Mouse (Mus musculus): ENCODE data around the gene Gm3095. TPM values are rescaled to one million over a fixed set of nuclear protein-coding genes. Genes with fewer than 3 reads are reported as not detected.
"Not testable (repeated sequence)": the region's sequence is repeated elsewhere in the genome, so short reads cannot be mapped to it uniquely, and the experiment has no call there.

Gm3095 gene
- polyA plus RNA-seq (2015; fragmentation: Nextera tagmentation; extraction: Ambion mirVana), result 0.27 TPM in 1 of 2 replicates, not detected in the other

DNA sequence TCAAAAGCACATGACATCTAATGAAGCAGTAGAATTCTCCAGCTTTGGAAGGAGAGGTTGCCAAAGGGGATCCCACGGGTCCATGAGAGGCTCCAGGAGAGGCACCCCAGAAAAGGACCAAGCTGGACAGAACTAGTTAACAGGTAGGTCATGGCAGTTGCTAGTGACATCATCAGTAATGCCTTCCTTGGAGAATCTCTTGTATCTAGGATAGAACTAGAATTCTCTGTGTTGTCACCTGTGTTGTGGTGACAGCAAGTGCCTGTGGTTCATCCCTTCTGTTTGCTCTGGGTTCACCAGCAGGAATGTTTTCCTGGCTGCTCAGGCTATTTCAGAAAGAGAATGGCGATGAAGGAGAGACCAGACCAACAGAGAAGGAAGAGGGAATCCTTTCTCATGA, at the start of gene Gm3095:
Gene Gm3095, plus strand, starts transcription at position 301 of the 400 bp plus-strand sequence.
- not testable (repeated sequence) for DNase-seq (ENCODE audit: low spot score); H3K4me2 ChIP-seq (replicated peaks; ENCODE audit: low read depth, low read length); H3K9ac ChIP-seq (replicated peaks; ENCODE audit: low read depth); ATAC-seq; H3K27me3 ChIP-seq (replicated peaks; ENCODE audit: insufficient read depth, low read length); H3K27ac ChIP-seq (ENCODE audit: low read length); H3K36me3 ChIP-seq (ENCODE audit: insufficient read depth, low read length); H3K4me3 ChIP-seq (ENCODE audit: low read depth, low read length); H3K9me3 ChIP-seq (ENCODE audit: low read length); H3K4me1 ChIP-seq (ENCODE audit: insufficient read depth, low read depth, low read length)
- WGBS, result no CpG with 5 or more reads among the region's 2 CpGs

DNA sequence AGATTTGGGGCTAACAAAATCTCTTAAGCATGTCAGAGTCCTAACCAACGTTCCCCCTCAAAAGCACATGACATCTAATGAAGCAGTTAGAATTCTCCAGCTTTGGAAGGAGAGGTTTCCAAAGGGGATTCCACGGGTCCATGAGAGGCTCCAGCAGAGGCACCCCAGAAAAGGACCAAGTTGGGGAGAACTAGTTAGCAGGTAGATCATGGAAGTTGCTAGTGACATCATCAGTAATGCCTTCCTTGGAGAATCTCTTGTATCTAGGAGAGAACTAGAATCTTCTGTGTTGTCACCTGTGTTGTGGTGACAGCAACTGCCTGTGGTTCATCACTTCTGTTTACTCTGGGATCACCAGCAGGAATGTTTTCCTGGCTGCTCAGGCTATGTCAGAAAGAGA, 31.9 kb upstream of the Gm3095 start, which contains the start of gene Gm3029:
Gene Gm3029, plus strand, starts transcription at position 301 of the 400 bp plus-strand sequence.
- not testable (repeated sequence) for H3K27ac ChIP-seq (ENCODE audit: low read length); ATAC-seq; H3K4me1 ChIP-seq (ENCODE audit: insufficient read depth, low read depth, low read length); H3K36me3 ChIP-seq (ENCODE audit: insufficient read depth, low read length); DNase-seq (ENCODE audit: low spot score); H3K4me2 ChIP-seq (replicated peaks; ENCODE audit: low read depth, low read length); H3K9me3 ChIP-seq (ENCODE audit: low read length); H3K9ac ChIP-seq (replicated peaks; ENCODE audit: low read depth); H3K4me3 ChIP-seq (ENCODE audit: low read depth, low read length); H3K27me3 ChIP-seq (replicated peaks; ENCODE audit: insufficient read depth, low read length)
- no CpG with 5 or more reads among the region's 2 CpGs for WGBS

DNA sequence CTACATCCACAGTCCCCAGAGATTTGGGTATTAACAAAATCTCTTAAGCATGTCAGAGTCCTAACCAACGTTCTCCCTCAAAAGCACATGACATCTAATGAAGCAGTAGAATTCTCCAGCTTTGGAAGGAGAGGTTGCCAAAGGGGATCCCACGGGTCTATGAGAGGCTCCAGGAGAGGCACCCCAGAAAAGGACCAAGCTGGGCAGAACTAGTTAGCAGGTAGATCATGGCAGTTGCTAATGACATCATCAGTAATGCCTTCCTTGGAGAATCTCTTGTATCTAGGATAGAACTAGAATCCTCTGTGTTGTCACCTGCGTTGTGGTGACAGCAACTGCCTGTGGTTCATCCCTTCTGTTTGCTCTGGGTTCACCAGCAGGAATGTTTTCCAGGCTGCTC, 34.7 kb downstream of the Gm3095 start, which contains the start of gene Gm3099:
Gene Gm3099, plus strand, starts transcription at position 301 of the 400 bp plus-strand sequence.
- not testable (repeated sequence) for H3K4me2 ChIP-seq (replicated peaks; ENCODE audit: low read depth, low read length); H3K27ac ChIP-seq (ENCODE audit: low read length); H3K27me3 ChIP-seq (replicated peaks; ENCODE audit: insufficient read depth, low read length); ATAC-seq; H3K4me1 ChIP-seq (ENCODE audit: insufficient read depth, low read depth, low read length); H3K9me3 ChIP-seq (ENCODE audit: low read length); DNase-seq (ENCODE audit: low spot score); H3K36me3 ChIP-seq (ENCODE audit: insufficient read depth, low read length); H3K4me3 ChIP-seq (ENCODE audit: low read depth, low read length); H3K9ac ChIP-seq (replicated peaks; ENCODE audit: low read depth)
- no CpG with 5 or more reads among the region's 3 CpGs for WGBS

Other genes starting within 250 kb of the Gm3095 start
- gene Gm3002, start 153.5 kb upstream of the Gm3095 start, polyA plus RNA-seq (2015; fragmentation: Nextera tagmentation; extraction: Ambion mirVana), result not detected in 2 replicates
- gene Gm3033, start 117.3 kb upstream of the Gm3095 start, polyA plus RNA-seq (2015; fragmentation: Nextera tagmentation; extraction: Ambion mirVana), result not detected in 2 replicates
- gene Gm2916, start 79.4 kb upstream of the Gm3095 start, polyA plus RNA-seq (2015; fragmentation: Nextera tagmentation; extraction: Ambion mirVana), result not detected in 2 replicates
- gene Gm3029, start 31.8 kb upstream of the Gm3095 start, polyA plus RNA-seq (2015; fragmentation: Nextera tagmentation; extraction: Ambion mirVana), result not detected in 2 replicates
- not detected in 2 replicates for gene Gm3099, start 34.8 kb downstream of the Gm3095 start, polyA plus RNA-seq (2015; fragmentation: Nextera tagmentation; extraction: Ambion mirVana)
- not detected in 2 replicates for gene Gm5796, start 60.4 kb downstream of the Gm3095 start, polyA plus RNA-seq (2015; fragmentation: Nextera tagmentation; extraction: Ambion mirVana)
- not detected in 2 replicates for gene Gm3115, start 120.6 kb downstream of the Gm3095 start, polyA plus RNA-seq (2015; fragmentation: Nextera tagmentation; extraction: Ambion mirVana)
- 0.07 and 0.38 TPM in 2 replicates for gene Gm8108, start 147.0 kb downstream of the Gm3095 start, polyA plus RNA-seq (2015; fragmentation: Nextera tagmentation; extraction: Ambion mirVana)
- not detected in 2 replicates for gene Gm3127, start 201.5 kb downstream of the Gm3095 start, polyA plus RNA-seq (2015; fragmentation: Nextera tagmentation; extraction: Ambion mirVana)
- gene Gm2974, start 219.0 kb downstream of the Gm3095 start, polyA plus RNA-seq (2015; fragmentation: Nextera tagmentation; extraction: Ambion mirVana), result 0.07 TPM in 1 of 2 replicates, not detected in the other